In genomic region chr10:58446384-58447279, GRCm38 (mm10) we compare ENCODE assay signal across 8 mouse cellular contexts. TPM values are rescaled to one million over a fixed set of nuclear protein-coding genes. Genes with fewer than 3 reads are reported as not detected.
DNase-seq lines count a peak whose midpoint lies in the region; ATAC-seq and TF ChIP-seq lines count a peak whose summit lies in the region.

Gene Ranbp2, plus strand, starts transcription at chr10:58446920.

- DNase-seq in heart, postnatal 10 days: peak; percentile 98
- DNase-seq in large intestine, adult 2 months (ENCODE audit: low read depth, low spot score): peak; percentile 90
- peak; percentile 99 for DNase-seq in liver, postnatal 0 days
- DNase-seq in testis, postnatal 10 days (ENCODE audit: low spot score): peak; percentile 99

- H3K9me3 ChIP-seq in ES-Bruce4 (replicated peaks; ENCODE audit: control insufficient read depth, insufficient read depth, low read length, poor library complexity, severe bottlenecking): no peaks in the 10 kb centered on the region
- H3K9me3 ChIP-seq in forebrain, embryonic 13.5 days (replicated peaks): no peaks in the 10 kb centered on the region
- no peaks in the 10 kb centered on the region for H3K9me3 ChIP-seq in liver, postnatal 0 days (ENCODE audit: low read length)
- no peaks in the 10 kb centered on the region for H3K9me3 ChIP-seq in neural tube, embryonic 14.5 days (ENCODE audit: control insufficient read depth, low read length)

- under 1% methylated on average over 91 of the region's 91 CpGs for WGBS in forebrain, embryonic 13.5 days
- WGBS in large intestine, adult 2 months: under 1% methylated on average over 91 of the region's 91 CpGs
- under 1% methylated on average over 90 of the region's 91 CpGs for WGBS in liver, postnatal 0 days (ENCODE audit: insufficient replicate concordance)
- under 1% methylated on average over 81 of the region's 91 CpGs for WGBS in neural tube, embryonic 14.5 days

- H3K4me3 ChIP-seq in ES-Bruce4 (ENCODE audit: low read depth, low read length): peak within 1 kb of the TSS; percentile 89
- H3K4me3 ChIP-seq in forebrain, embryonic 13.5 days: peak within 1 kb of the TSS; percentile 82
- H3K4me3 ChIP-seq in liver, postnatal 0 days (ENCODE audit: low read depth, low read length): peak within 1 kb of the TSS; percentile 80
- peak within 1 kb of the TSS; percentile 98 for H3K4me3 ChIP-seq in neural tube, embryonic 14.5 days (ENCODE audit: low read depth, low read length)

- TF ChIP-seq POLR2A in ES-Bruce4 (IDR thresholded peaks at IDR 0.05; ENCODE audit: insufficient read depth, low read length): no peak

- 0 out of 2 replicates have a peak, but pooled peaks have one; percentile 15 for TF ChIP-seq EP300 in ES-Bruce4 (IDR thresholded peaks at IDR 0.05; ENCODE audit: insufficient read depth, low read depth, low read length)
- peak; percentile 28; the same call in 1 of the 2 replicates for TF ChIP-seq EP300 in liver, postnatal 0 days (IDR thresholded peaks at IDR 0.05; ENCODE audit: low read depth)

- no peak for TF ChIP-seq CTCF in ES-Bruce4 (IDR thresholded peaks at IDR 0.05; ENCODE audit: low read depth, low read length)
- no peak; the same call in 1 of the 2 replicates for TF ChIP-seq CTCF in liver, postnatal 0 days (IDR thresholded peaks at IDR 0.05; ENCODE audit: low read depth)

- H3K27ac ChIP-seq in ES-Bruce4 (ENCODE audit: insufficient read depth, low read length): peak within 1 kb of the TSS; percentile 49
- peak within 1 kb of the TSS; percentile 95 for H3K27ac ChIP-seq in forebrain, embryonic 13.5 days
- peak within 1 kb of the TSS; percentile 98 for H3K27ac ChIP-seq in liver, postnatal 0 days (ENCODE audit: low read depth)
- peak within 1 kb of the TSS; percentile 96 for H3K27ac ChIP-seq in neural tube, embryonic 14.5 days (ENCODE audit: low read depth, low read length)

- no peaks in the 10 kb centered on the region for H3K4me1 ChIP-seq in ES-Bruce4 (ENCODE audit: control insufficient read depth, insufficient read depth, low read length)
- H3K4me1 ChIP-seq in forebrain, embryonic 13.5 days: peaks cover 12% of the 10 kb centered on the region
- peaks cover 14% of the 10 kb centered on the region for H3K4me1 ChIP-seq in liver, postnatal 0 days (ENCODE audit: insufficient read depth)
- peaks cover 10% of the 10 kb centered on the region for H3K4me1 ChIP-seq in neural tube, embryonic 14.5 days (ENCODE audit: control insufficient read depth, insufficient read depth, low read length)

- intact Hi-C loops in heart, postnatal 10 days (cut with DNase I): loop anchor here (5.0 kb wide), 3 partner anchors 44 to 84 kb away; partner anchors contain the start of gene Ccdc138

- no peaks in the 10 kb centered on the region for H3K27me3 ChIP-seq in ES-Bruce4 (ENCODE audit: control insufficient read depth, insufficient read depth, low read length, poor library complexity, severe bottlenecking)
- no peaks in the 10 kb centered on the region for H3K27me3 ChIP-seq in forebrain, embryonic 13.5 days
- no peaks in the 10 kb centered on the region for H3K27me3 ChIP-seq in liver, postnatal 0 days (ENCODE audit: insufficient read depth, low read length)
- H3K27me3 ChIP-seq in neural tube, embryonic 14.5 days (ENCODE audit: control insufficient read depth, insufficient read depth, low read length): no peaks in the 10 kb centered on the region

- no peaks in the 10 kb centered on the region for H3K36me3 ChIP-seq in ES-Bruce4 (ENCODE audit: control insufficient read depth, insufficient read depth, low read length, poor library complexity, severe bottlenecking)
- H3K36me3 ChIP-seq in forebrain, embryonic 13.5 days (ENCODE audit: poor library complexity, severe bottlenecking): no peaks in the 10 kb centered on the region
- no peaks in the 10 kb centered on the region for H3K36me3 ChIP-seq in liver, postnatal 0 days (replicated peaks; ENCODE audit: insufficient read depth, low read length)
- H3K36me3 ChIP-seq in neural tube, embryonic 14.5 days (ENCODE audit: control insufficient read depth, insufficient read depth, low read length): no peaks in the 10 kb centered on the region

- H3K9ac ChIP-seq in ES-Bruce4 (ENCODE audit: low read depth, poor library complexity, severe bottlenecking): peak within 1 kb of the TSS; percentile 84
- peak within 1 kb of the TSS; percentile 91 for H3K9ac ChIP-seq in forebrain, embryonic 13.5 days
- H3K9ac ChIP-seq in liver, postnatal 0 days (replicated peaks): peak within 1 kb of the TSS; percentile 97
- H3K9ac ChIP-seq in neural tube, embryonic 14.5 days (replicated peaks; ENCODE audit: low read depth, low read length): peak within 1 kb of the TSS; percentile 95

- peak within 1 kb of the TSS; percentile 75 for H3K4me2 ChIP-seq in forebrain, embryonic 13.5 days
- peak within 1 kb of the TSS; percentile 75 for H3K4me2 ChIP-seq in liver, postnatal 0 days (ENCODE audit: low read depth, low read length)
- peak within 1 kb of the TSS; percentile 70 for H3K4me2 ChIP-seq in neural tube, embryonic 14.5 days (ENCODE audit: low read depth, low read length)

- ATAC-seq in cerebellum, adult (ENCODE audit: insufficient number of reproducible peaks, low FRiP score, low TSS enrichment): peak; percentile 94
- ATAC-seq in forebrain, embryonic 13.5 days: peak; percentile 98
- ATAC-seq in liver, postnatal 0 days: peak; percentile 96
- ATAC-seq in neural tube, embryonic 14.5 days (ENCODE audit: low read depth): peak; percentile 98

RNA-seq across cellular contexts. Expression of gene Ranbp2, which starts in this region (rescaled TPM):
- polyA plus RNA-seq in ES-Bruce4 (2011; ENCODE audit: insufficient read depth, insufficient read length, low read depth, missing spikeins): 102 and 114 TPM in 2 replicates
- polyA plus RNA-seq in forebrain, embryonic 13.5 days (2015; fragmentation: Nextera tagmentation; extraction: Ambion mirVana): 20.2 and 23.3 TPM in 2 replicates
- total RNA-seq in heart, postnatal 10 days (2021): 10 to 100 TPM; 56.6 to 59.4 TPM
- 1.9 and 4.2 TPM in 2 replicates for polyA plus RNA-seq in large intestine, adult 2 months (2012; rRNA removed)
- 8.7 and 9.6 TPM in 2 replicates for polyA plus RNA-seq in liver, postnatal 0 days (2015; fragmentation: Nextera tagmentation; extraction: Ambion mirVana)
- 23.9 and 31.4 TPM in 2 replicates for polyA plus RNA-seq in neural tube, embryonic 14.5 days (2014; fragmentation: Nextera tagmentation; extraction: Ambion mirVana)

Comparison
In these comparisons a context has a peak if more than half of its experiments do, and no peak if none do; other contexts are left out.
1. Peak in every context shown above with its lines: DNase-seq, ATAC-seq, H3K4me3 ChIP-seq and H3K27ac ChIP-seq.